Mouse (Mus musculus) midbrain, embryonic 12.5 days (tissue): ENCODE measurements around the gene Gpr4. TPM values are rescaled to one million over a fixed set of nuclear protein-coding genes. Genes with fewer than 3 reads are reported as not detected.

Source experiments
- ATAC-seq: fragments of 200-750 bp; cut with Nextera tagmentation; 2 replicates; pipeline ENCODE4 v1.8.0; 2017; ENCODE audit warnings: low read depth, moderate TSS enrichment, moderate library complexity; ENCODE audit not compliant: low FRiP score
- H3K27ac ChIP-seq: fragments of 300-500 bp; sonication (generic); replicated peaks from 2 replicates; pipeline ENCODE4 v1.5.1; 2016; ENCODE audit warnings: mild to moderate bottlenecking
- H3K27me3 ChIP-seq: fragments of 300-500 bp; sonication (generic); 2 replicates; pipeline ENCODE4 v1.6.1; 2016; ENCODE audit warnings: mild to moderate bottlenecking
- H3K36me3 ChIP-seq: fragments of 300-500 bp; sonication (generic); 2 replicates; pipeline ENCODE4 v1.6.1; 2016
- H3K4me1 ChIP-seq: fragments of 300-500 bp; sonication (generic); 2 replicates; pipeline ENCODE4 v1.6.1; 2016
- H3K4me2 ChIP-seq: fragments of 300-500 bp; sonication (generic); replicated peaks from 2 replicates; pipeline ENCODE4 v1.6.1; 2016; ENCODE audit warnings: mild to moderate bottlenecking, moderate library complexity
- H3K4me3 ChIP-seq: fragments of 300-500 bp; sonication (generic); 2 replicates; pipeline ENCODE4 v1.5.1; 2016; ENCODE audit warnings: mild to moderate bottlenecking
- H3K9ac ChIP-seq: fragments of 300-500 bp; sonication (generic); replicated peaks from 2 replicates; pipeline ENCODE4 v1.6.1; 2016; ENCODE audit warnings: mild to moderate bottlenecking, moderate library complexity
- H3K9me3 ChIP-seq: fragments of 300-500 bp; sonication (generic); 2 replicates; pipeline ENCODE4 v1.6.1; 2016; ENCODE audit warnings: mild to moderate bottlenecking
- WGBS: fragments of 180-500 bp; shearing (Covaris S2); methylation state at CpG from one replicate; pipeline ENCODE4 v1.1.7; 2016; 5-methylcytosine and 5-hydroxymethylcytosine counted together
- polyA plus RNA-seq: library from polyadenylated mRNA; unstranded; fragments of >200 nt; fragmentation: Nextera tagmentation; extraction: Ambion mirVana; gene quantifications from 2 replicates; pipeline ENCODE4 v1.2.1, GENCODE M21; 2016

Gene Gpr4
- polyA plus RNA-seq, 1 experiment from 2014 or later = 2.0 TPM

DNA sequence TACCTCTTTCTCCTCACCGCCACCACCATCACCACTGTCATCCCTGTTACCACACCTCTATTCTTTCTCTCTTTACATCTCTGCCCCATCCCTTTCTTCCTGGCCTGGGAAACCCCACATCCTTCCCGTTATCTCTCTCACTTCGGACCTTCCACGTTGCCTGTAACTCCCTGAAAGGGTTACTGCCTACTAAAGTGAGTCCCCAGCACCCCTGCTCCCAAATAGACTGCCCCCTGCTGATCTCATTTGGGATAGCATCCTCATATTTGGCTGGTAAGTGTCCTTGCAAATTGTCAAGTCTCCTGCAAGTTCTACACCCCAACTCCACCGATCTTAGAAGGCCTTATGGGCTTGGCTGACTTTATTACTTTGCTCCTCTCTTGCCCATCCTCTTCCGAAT is 15.7 kb upstream of the Gpr4 start:
- ATAC-seq = no peak
- Histone ChIP-seq H3K36me3 (peaks cover 62% of the 10 kb centered on the region), H3K9ac (no peak overlapping the region), H3K9me3 (no peaks in the 10 kb centered on the region), H3K4me3 (no peak overlapping the region), H3K4me2 (no peak overlapping the region), H3K27me3 (no peaks in the 10 kb centered on the region), H3K27ac (no peak overlapping the region), H3K4me1 (no peaks in the 10 kb centered on the region)
- WGBS = 68% methylated on average over 6 of the region's 6 CpGs

- H3K4me1 ChIP-seq = no peaks in the 10 kb centered on the region
- WGBS = 32% methylated on average over 2 of the region's 2 CpGs
These were observed 14.4 kb upstream of the Gpr4 start for GRCm38 (mm10) chr7:19197985-19198384.

DNA sequence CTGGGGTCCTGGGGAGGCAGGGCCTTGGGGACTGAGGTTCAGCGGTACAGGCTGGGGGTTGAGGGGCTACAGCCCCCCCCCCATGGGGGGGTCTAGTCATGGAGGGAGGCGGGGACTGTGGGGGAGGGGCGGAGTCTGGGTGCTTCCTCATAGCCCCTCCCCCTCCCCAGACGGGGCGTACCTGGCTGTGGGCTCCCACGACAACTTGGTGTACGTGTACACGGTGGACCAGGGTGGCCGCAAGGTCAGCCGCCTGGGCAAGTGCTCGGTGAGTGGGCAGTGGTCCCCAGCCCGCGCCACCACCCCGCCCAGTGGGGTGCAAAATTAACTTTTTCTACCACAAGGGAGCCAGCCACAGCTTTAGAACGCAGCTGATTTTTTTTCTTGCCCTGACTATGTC is 10.7 kb upstream of the Gpr4 start:
- no peak overlapping the region for H3K27ac ChIP-seq
- no peak overlapping the region for H3K4me3 ChIP-seq
- no peak overlapping the region for H3K4me2 ChIP-seq
- H3K27me3 ChIP-seq = no peaks in the 10 kb centered on the region
- H3K4me1 ChIP-seq = no peaks in the 10 kb centered on the region
- no peak for ATAC-seq
- peaks cover 45% of the 10 kb centered on the region for H3K36me3 ChIP-seq
- H3K9me3 ChIP-seq = no peaks in the 10 kb centered on the region
- 68% methylated on average over 15 of the region's 15 CpGs for WGBS
- no peak overlapping the region for H3K9ac ChIP-seq

More at GRCm38 (mm10) chr7:19197985-19198384, 14.4 kb upstream of the Gpr4 start:
- H3K9ac ChIP-seq = no peak overlapping the region
- no peak overlapping the region for H3K4me2 ChIP-seq
- no peaks in the 10 kb centered on the region for H3K27me3 ChIP-seq
- no peak overlapping the region for H3K4me3 ChIP-seq
- no peak overlapping the region for H3K27ac ChIP-seq
- H3K9me3 ChIP-seq = no peaks in the 10 kb centered on the region
- peaks cover 52% of the 10 kb centered on the region for H3K36me3 ChIP-seq
- no peak for ATAC-seq

DNA sequence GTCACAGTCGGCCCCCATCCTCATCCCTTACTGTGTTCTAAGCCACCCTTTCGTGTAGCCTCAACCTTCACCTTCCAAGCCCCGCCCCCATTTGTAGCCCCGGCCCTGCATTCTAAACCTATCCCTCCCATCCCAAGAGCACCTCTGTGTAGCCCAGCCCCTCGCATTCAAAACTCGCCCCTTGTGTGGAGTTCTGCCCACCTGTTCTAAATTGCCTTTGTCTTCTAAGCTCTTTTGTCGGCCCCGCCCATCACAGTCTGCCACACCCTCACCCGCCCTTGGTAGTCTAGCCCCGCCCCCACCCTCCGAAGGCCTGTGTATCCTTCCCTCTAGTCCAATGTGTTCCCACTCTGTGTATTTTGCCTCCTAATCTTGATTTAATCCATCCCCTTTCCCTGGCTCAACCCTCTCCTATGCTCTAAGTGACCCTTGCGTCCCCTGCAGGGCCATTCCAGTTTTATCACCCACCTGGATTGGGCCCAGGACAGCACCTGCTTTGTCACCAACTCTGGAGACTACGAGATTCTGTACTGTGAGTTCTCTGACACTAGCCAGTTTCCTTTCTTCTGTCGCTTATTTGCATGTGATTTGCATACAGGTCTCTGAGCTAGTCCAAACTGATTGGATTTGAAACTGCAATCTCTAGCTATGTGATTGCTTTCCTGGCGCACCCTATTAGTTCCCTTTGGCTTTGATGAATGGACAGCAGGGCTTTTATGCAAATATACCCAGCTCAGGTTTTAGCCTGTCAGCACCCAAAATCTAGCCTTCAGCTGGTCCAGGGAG is 10.1 kb upstream of the Gpr4 start:
- no peak for ATAC-seq
- H3K36me3 ChIP-seq = peaks cover 39% of the 10 kb centered on the region
- H3K27me3 ChIP-seq = no peaks in the 10 kb centered on the region
- H3K27ac ChIP-seq = no peak overlapping the region
- H3K9me3 ChIP-seq = no peaks in the 10 kb centered on the region
- no peaks in the 10 kb centered on the region for H3K4me1 ChIP-seq
- H3K9ac ChIP-seq = no peak overlapping the region
- 59% methylated on average over 15 of the region's 15 CpGs for WGBS
- no peak overlapping the region for H3K4me3 ChIP-seq
- no peak overlapping the region for H3K4me2 ChIP-seq

GRCm38 (mm10) chr7:19208201-19208910 is 4.0 kb upstream of the Gpr4 start:
- 83% methylated on average over 13 of the region's 13 CpGs for WGBS
- peaks cover 12% of the 10 kb centered on the region for H3K4me1 ChIP-seq

DNA sequence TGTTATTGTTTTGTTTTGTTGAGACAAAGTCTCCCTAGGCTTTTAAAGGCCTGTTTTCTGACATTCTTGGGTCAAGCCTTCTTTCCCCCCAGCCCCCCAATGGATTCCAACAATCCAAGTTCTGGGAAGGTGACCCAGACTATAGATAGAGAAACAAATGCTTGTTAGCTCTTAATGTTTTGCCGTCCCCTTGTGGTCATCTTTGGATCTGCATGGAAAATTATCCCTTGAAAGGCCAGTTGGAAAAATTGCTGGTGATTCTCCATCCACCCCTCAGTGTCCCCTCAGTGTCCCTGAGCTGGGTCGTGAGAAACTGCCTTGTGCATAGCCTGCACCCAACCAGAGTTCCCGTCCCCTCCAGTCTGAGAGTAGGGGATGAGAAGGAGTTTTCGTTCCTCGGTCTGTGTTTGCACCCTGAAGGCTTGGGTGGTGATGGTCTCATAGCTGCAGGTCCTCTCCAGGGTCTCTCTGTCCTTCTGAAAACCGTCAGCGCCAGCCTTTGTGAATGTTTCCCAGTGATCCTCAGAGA is 3.3 kb upstream of the Gpr4 start:
- ATAC-seq = no peak
- H3K36me3 ChIP-seq = peaks cover 20% of the 10 kb centered on the region
- no peak overlapping the region for H3K4me2 ChIP-seq
- no peak overlapping the region for H3K9ac ChIP-seq
- peaks cover 25% of the 10 kb centered on the region for H3K27me3 ChIP-seq
- WGBS = 52% methylated on average over 7 of the region's 7 CpGs
- H3K4me1 ChIP-seq = peaks cover 12% of the 10 kb centered on the region
- H3K27ac ChIP-seq = no peak overlapping the region
- H3K4me3 ChIP-seq = no peak overlapping the region
- 0 out of 2 replicates have a peak, but pooled peaks cover 4% of the 10 kb centered on the region for H3K9me3 ChIP-seq

More at GRCm38 (mm10) chr7:19208201-19208910, 4.0 kb upstream of the Gpr4 start:
- Histone ChIP-seq H3K27ac (no peak overlapping the region), H3K9me3 (0 out of 2 replicates have a peak, but pooled peaks cover 4% of the 10 kb centered on the region), H3K27me3 (peaks cover 18% of the 10 kb centered on the region), H3K36me3 (peaks cover 24% of the 10 kb centered on the region), H3K4me3 (no peak overlapping the region), H3K4me2 (no peak overlapping the region), H3K9ac (no peak overlapping the region)
- no peak for ATAC-seq

DNA sequence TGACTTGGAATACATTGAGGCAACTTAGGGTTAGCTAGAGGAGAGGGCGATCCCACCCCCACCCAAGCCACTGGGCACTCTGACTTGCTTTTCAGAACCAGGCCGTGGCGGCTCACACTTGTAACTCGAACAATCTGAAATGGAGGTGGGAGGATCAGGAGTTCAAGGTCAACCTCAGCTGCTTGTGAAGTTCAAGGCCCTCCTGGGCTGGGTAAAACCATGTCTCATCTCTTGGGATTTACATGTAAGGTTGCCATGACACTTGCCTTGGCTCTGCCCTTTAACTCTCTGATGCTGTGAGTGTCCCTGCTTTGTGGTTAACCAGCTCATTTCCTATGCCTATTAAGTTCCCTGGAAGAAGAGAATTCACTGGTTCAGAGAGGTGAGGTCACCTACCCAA is 2.8 kb upstream of the Gpr4 start:
- Histone ChIP-seq H3K36me3 (peaks cover 15% of the 10 kb centered on the region), H3K4me2 (no peak overlapping the region), H3K27me3 (peaks cover 29% of the 10 kb centered on the region), H3K9ac (no peak overlapping the region), H3K9me3 (0 out of 2 replicates have a peak, but pooled peaks cover 4% of the 10 kb centered on the region), H3K4me3 (no peak overlapping the region), H3K4me1 (peaks cover 12% of the 10 kb centered on the region), H3K27ac (no peak overlapping the region)
- 77% methylated on average over 4 of the region's 4 CpGs for WGBS
- ATAC-seq = no peak

DNA sequence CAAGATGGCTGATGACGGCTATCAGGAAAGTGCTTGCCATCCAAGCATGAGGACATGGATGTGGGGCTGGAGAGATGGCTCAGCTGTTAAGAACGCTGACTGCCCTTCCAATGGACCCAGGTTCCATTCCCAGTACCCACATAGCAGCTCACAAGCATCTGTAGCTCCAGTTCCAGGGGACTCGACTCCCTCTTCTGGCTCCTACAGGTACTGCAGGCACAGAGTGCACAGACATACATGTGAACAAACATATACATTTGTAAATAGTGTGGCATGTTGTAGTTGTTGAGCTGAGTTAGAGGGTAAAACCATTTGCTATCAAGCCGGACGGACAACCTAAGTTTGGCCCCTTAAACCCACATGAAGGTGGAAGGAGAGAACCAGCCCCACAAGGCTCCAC is 2.3 kb upstream of the Gpr4 start:
- Histone ChIP-seq H3K27me3 (peaks cover 29% of the 10 kb centered on the region), H3K4me1 (peaks cover 12% of the 10 kb centered on the region), H3K4me3 (no peak overlapping the region), H3K36me3 (peaks cover 10% of the 10 kb centered on the region), H3K9ac (no peak overlapping the region), H3K4me2 (no peak overlapping the region), H3K9me3 (0 out of 2 replicates have a peak, but pooled peaks cover 4% of the 10 kb centered on the region), H3K27ac (no peak overlapping the region)
- 90% methylated on average over 5 of the region's 5 CpGs for WGBS
- no peak for ATAC-seq

DNA sequence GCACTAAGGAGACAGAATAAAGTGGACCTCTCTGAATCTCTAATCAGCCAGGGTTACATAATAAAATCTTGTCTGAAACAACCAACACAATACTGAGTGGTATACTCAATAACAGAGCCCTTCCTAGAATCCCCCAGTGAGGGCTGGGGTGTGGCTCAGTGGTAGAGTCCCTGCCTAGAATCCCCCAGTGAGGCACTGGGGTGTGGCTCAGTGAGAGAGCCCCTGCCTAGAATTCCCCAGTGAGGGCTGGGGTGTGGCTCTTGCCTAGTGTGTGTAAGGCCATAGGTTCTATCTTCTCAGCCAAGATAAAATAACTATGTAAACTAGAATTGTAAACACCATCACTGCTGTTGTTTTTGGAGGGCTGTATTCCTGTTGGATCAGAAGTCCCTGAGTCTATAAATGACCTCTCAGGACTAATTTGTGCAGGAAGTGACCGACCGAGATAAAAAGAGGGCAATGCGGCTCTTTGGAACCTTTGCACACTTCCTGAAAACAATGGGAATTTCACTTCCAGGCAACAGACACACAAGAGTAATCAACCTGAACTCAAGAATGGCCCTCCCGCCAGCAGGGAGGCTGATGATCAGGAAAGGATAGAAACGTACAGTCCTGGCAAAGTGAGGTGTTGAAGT is 1.2 kb upstream of the Gpr4 start:
- Histone ChIP-seq H3K27ac (no peak overlapping the region), H3K27me3 (peaks cover 29% of the 10 kb centered on the region), H3K9ac (no peak overlapping the region), H3K36me3 (no peaks in the 10 kb centered on the region), H3K4me3 (no peak overlapping the region), H3K4me2 (no peak overlapping the region), H3K4me1 (peaks cover 12% of the 10 kb centered on the region), H3K9me3 (0 out of 2 replicates have a peak, but pooled peaks cover 4% of the 10 kb centered on the region)
- no peak for ATAC-seq
- WGBS = 57% methylated on average over 5 of the region's 5 CpGs

DNA sequence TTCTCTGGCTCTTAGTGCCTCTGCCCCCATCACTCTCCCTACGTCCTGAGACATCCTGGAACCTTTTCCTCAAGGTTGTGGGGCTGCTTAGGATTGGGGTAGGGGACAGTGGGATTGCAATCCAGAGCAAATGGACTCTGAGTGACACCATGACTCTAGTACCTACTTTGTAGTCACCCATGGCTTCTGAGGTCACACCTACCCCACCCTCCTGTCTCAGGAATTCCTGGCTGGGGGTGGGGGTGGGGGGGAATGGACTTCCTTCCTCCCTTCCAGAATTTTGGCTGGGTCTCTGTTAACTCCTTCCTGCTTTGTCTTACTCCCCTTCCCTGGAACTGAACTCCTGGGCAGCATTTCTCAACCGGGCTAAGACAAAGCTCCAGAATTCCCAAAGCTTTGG is 1.0 kb downstream of the Gpr4 start:
- Histone ChIP-seq H3K27ac (no peak overlapping the region), H3K4me2 (no peak overlapping the region), H3K36me3 (no peaks in the 10 kb centered on the region), H3K4me3 (no peak overlapping the region; the same call in 1 of the 2 replicates), H3K27me3 (peaks cover 29% of the 10 kb centered on the region), H3K9ac (no peak overlapping the region), H3K9me3 (0 out of 2 replicates have a peak, but pooled peaks cover 4% of the 10 kb centered on the region), H3K4me1 (peaks cover 12% of the 10 kb centered on the region)
- 87% methylated on average over 2 of the region's 2 CpGs for WGBS
- ATAC-seq = no peak

GRCm38 (mm10) chr7:19214369-19214768 is 2.0 kb downstream of the Gpr4 start:
- no peaks in the 10 kb centered on the region for H3K36me3 ChIP-seq
- no peak overlapping the region for H3K9ac ChIP-seq
- no peak overlapping the region for H3K27ac ChIP-seq
- no peak overlapping the region for H3K4me2 ChIP-seq
- peaks cover 29% of the 10 kb centered on the region for H3K27me3 ChIP-seq
- no peak overlapping the region for H3K4me3 ChIP-seq
- ATAC-seq = no peak
- WGBS = 78% methylated on average over 7 of the region's 7 CpGs
- H3K9me3 ChIP-seq = 0 out of 2 replicates have a peak, but pooled peaks cover 4% of the 10 kb centered on the region
- peaks cover 12% of the 10 kb centered on the region for H3K4me1 ChIP-seq
